10 mouse cellular contexts compared by ENCODE assay signal in the genomic region with DNA sequence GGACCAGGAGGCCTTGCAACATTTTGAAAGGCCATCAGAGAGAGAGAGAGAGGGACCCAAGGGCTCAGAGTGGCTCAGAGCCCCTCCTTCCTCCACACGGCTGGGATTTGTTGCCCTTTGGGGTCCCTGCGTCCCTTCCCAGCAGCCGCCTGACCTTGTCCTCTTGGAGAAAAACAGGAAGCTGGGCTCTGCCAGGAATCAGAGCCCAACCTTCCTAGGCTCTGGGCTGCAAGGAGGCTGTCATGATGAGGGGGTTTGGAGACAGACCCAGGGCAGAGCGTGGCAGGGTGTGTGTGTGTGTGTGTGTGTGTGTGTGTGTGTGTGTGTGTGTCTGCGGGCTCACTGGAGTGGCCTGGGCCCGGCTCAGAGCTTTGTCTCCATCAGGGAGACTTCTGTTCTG. TPM values are rescaled to one million over a fixed set of nuclear protein-coding genes. Genes with fewer than 3 reads are reported as not detected.
DNase-seq lines count a peak whose midpoint lies in the region; ATAC-seq and TF ChIP-seq lines count a peak whose summit lies in the region.
"Had no signal": no experiment of that assay in that cellular context is flagged by ENCODE, and none has a peak within 500 bp of the region (broad histone marks: within the 10 kb centered on the region; RNA-seq: fewer than 3 reads in every experiment).

No protein-coding gene starts in this region.

- H3K9ac ChIP-seq in heart, embryonic 11.5 days (ENCODE audit: low read depth, low read length), result no peak overlapping the region; the same call in 1 of the 2 replicates
- H3K9ac ChIP-seq in embryonic facial prominence, embryonic 12.5 days, result no peak overlapping the region
- H3K9ac ChIP-seq in intestine, embryonic 14.5 days (ENCODE audit: low read length), result no peak overlapping the region
- H3K9ac ChIP-seq in lung, embryonic 14.5 days, result no peak overlapping the region

- H3K4me1 ChIP-seq in heart, embryonic 11.5 days (ENCODE audit: control insufficient read depth, insufficient read depth, low read length), result no peaks in the 10 kb centered on the region; the same call in none of the 2 replicates
- H3K4me1 ChIP-seq in embryonic facial prominence, embryonic 12.5 days, result 0 out of 2 replicates have a peak, but pooled peaks cover 10% of the 10 kb centered on the region
- 0 out of 2 replicates have a peak, but pooled peaks cover 8% of the 10 kb centered on the region for H3K4me1 ChIP-seq in intestine, embryonic 14.5 days (replicated peaks; ENCODE audit: control insufficient read depth, insufficient read depth, low read length)
- H3K4me1 ChIP-seq in lung, embryonic 14.5 days (ENCODE audit: insufficient read depth), result 0 out of 2 replicates have a peak, but pooled peaks cover 4% of the 10 kb centered on the region
- H3K4me1 ChIP-seq: neural tube, embryonic 13.5 days had no signal

- no peak for TF ChIP-seq CTCF in lung, embryonic 14.5 days (IDR thresholded peaks at IDR 0.05; ENCODE audit: low read depth)

- H3K4me3 ChIP-seq in heart, embryonic 11.5 days (ENCODE audit: low read depth, low read length), result no peak overlapping the region
- H3K4me3 ChIP-seq in embryonic facial prominence, embryonic 12.5 days, result no peak overlapping the region
- no peak overlapping the region for H3K4me3 ChIP-seq in intestine, embryonic 14.5 days (ENCODE audit: low read depth, low read length)
- H3K4me3 ChIP-seq in lung, embryonic 14.5 days (ENCODE audit: low read depth, low read length), result no peak overlapping the region
- H3K4me3 ChIP-seq: neural tube, embryonic 13.5 days had no signal

- no peaks in the 10 kb centered on the region for H3K9me3 ChIP-seq in heart, embryonic 11.5 days (replicated peaks; ENCODE audit: control insufficient read depth, low read length)
- H3K9me3 ChIP-seq in embryonic facial prominence, embryonic 12.5 days, result no peaks in the 10 kb centered on the region
- H3K9me3 ChIP-seq in intestine, embryonic 14.5 days (ENCODE audit: control insufficient read depth, low read length), result no peaks in the 10 kb centered on the region
- no peaks in the 10 kb centered on the region for H3K9me3 ChIP-seq in lung, embryonic 14.5 days (ENCODE audit: low read depth, low read length)
- H3K9me3 ChIP-seq: neural tube, embryonic 13.5 days had no signal

- ATAC-seq in heart, embryonic 11.5 days (replicated peaks; ENCODE audit: insufficient number of reproducible peaks, low FRiP score, low TSS enrichment), result no peak; the same call in 1 of the 2 replicates
- no peak for ATAC-seq in embryonic facial prominence, embryonic 12.5 days (ENCODE audit: insufficient number of reproducible peaks, insufficient read depth, low FRiP score, low TSS enrichment)
- no peak for ATAC-seq in intestine, embryonic 14.5 days (replicated peaks; ENCODE audit: low FRiP score, low TSS enrichment, low read depth)
- peak; percentile 79 for ATAC-seq in lung, embryonic 14.5 days (ENCODE audit: insufficient read depth)

- no peak overlapping the region for H3K4me2 ChIP-seq in heart, embryonic 11.5 days
- no peak overlapping the region for H3K4me2 ChIP-seq in embryonic facial prominence, embryonic 12.5 days (replicated peaks)
- no peak overlapping the region for H3K4me2 ChIP-seq in intestine, embryonic 14.5 days (ENCODE audit: low read length)
- H3K4me2 ChIP-seq in lung, embryonic 14.5 days, result no peak overlapping the region
- H3K4me2 ChIP-seq: neural tube, embryonic 13.5 days had no signal

- no peak overlapping the region for H3K27ac ChIP-seq in heart, embryonic 11.5 days (ENCODE audit: low read depth, low read length)
- H3K27ac ChIP-seq in embryonic facial prominence, embryonic 12.5 days, result peak overlapping the region; percentile 48
- 0 out of 2 replicates have a peak overlapping the region, but pooled peaks have one; percentile 14 for H3K27ac ChIP-seq in intestine, embryonic 14.5 days (ENCODE audit: low read depth)
- peak overlapping the region; percentile 76 for H3K27ac ChIP-seq in lung, embryonic 14.5 days (ENCODE audit: low read depth)
- H3K27ac ChIP-seq: neural tube, embryonic 13.5 days had no signal

- no peaks in the 10 kb centered on the region for H3K36me3 ChIP-seq in heart, embryonic 11.5 days (ENCODE audit: control insufficient read depth, insufficient read depth, low read length)
- no peaks in the 10 kb centered on the region for H3K36me3 ChIP-seq in embryonic facial prominence, embryonic 12.5 days
- H3K36me3 ChIP-seq in intestine, embryonic 14.5 days (ENCODE audit: control insufficient read depth, insufficient read depth, low read length), result no peaks in the 10 kb centered on the region
- H3K36me3 ChIP-seq in lung, embryonic 14.5 days (ENCODE audit: insufficient read depth), result no peaks in the 10 kb centered on the region
- H3K36me3 ChIP-seq: neural tube, embryonic 13.5 days had no signal

- WGBS in heart, embryonic 11.5 days (ENCODE audit: insufficient replicate concordance), result 21% methylated on average over 6 of the region's 6 CpGs
- WGBS in embryonic facial prominence, embryonic 12.5 days, result 32% methylated on average over 6 of the region's 6 CpGs
- 18% methylated on average over 6 of the region's 6 CpGs for WGBS in intestine, embryonic 14.5 days
- WGBS in lung, embryonic 14.5 days, result 20% methylated on average over 6 of the region's 6 CpGs

- DNase-seq in heart, adult 11 months, result peak; percentile 97
- DNase-seq in intestine, embryonic 14.5 days (ENCODE audit: low spot score), result no peak
- DNase-seq in lung, embryonic 14.5 days, result peak; percentile 76
- no peak for DNase-seq in layer of hippocampus, postnatal 25 days (ENCODE audit: extremely low spot score in 1 of 2, low spot score in 1 of 2)
- DNase-seq in cerebellum, adult 9-11 months, result no peak
- DNase-seq in cerebellum, postnatal 14 days, result no peak

- H3K27me3 ChIP-seq in heart, embryonic 11.5 days (ENCODE audit: control insufficient read depth, insufficient read depth, low read length), result no peaks in the 10 kb centered on the region
- no peaks in the 10 kb centered on the region for H3K27me3 ChIP-seq in embryonic facial prominence, embryonic 12.5 days
- H3K27me3 ChIP-seq in intestine, embryonic 14.5 days (replicated peaks; ENCODE audit: control insufficient read depth, insufficient read depth, low read length), result no peaks in the 10 kb centered on the region
- H3K27me3 ChIP-seq in lung, embryonic 14.5 days (ENCODE audit: insufficient read depth, low read length), result no peaks in the 10 kb centered on the region
- H3K27me3 ChIP-seq: CH12.LX; neural tube, embryonic 13.5 days had no signal

RNA-seq across cellular contexts. Expression of a gene that starts 18.7 kb away (rescaled TPM):
- 1.4 and 1.7 TPM in 2 replicates for polyA plus RNA-seq in heart, embryonic 11.5 days (2014; fragmentation: Nextera tagmentation; extraction: Ambion mirVana)
- polyA plus RNA-seq in embryonic facial prominence, embryonic 12.5 days (2016; fragmentation: Nextera tagmentation; extraction: Ambion mirVana), result 4.7 and 5.2 TPM in 2 replicates
- polyA plus RNA-seq in intestine, embryonic 14.5 days (2014; fragmentation: Nextera tagmentation; extraction: Ambion mirVana), result 3.7 and 3.9 TPM in 2 replicates
- polyA plus RNA-seq in lung, embryonic 14.5 days (2014; fragmentation: Nextera tagmentation; extraction: Ambion mirVana), result 3.1 and 3.9 TPM in 2 replicates
- 1 to 10 TPM; 3.0 to 3.7 TPM for total RNA-seq in layer of hippocampus, postnatal 25 days (2021)

Comparison
In these comparisons a context has a peak if more than half of its experiments do, and no peak if none do; other contexts are left out.
1. DNase-seq: peak in heart, adult 11 months (single experiment) and lung, embryonic 14.5 days (single experiment); none in intestine, embryonic 14.5 days (single experiment), layer of hippocampus, postnatal 25 days (0 of 2), cerebellum, adult 9-11 months (single experiment) and cerebellum, postnatal 14 days (0 of 2).